ENCODE assay signal across 21 mouse cellular contexts in the genomic region with DNA sequence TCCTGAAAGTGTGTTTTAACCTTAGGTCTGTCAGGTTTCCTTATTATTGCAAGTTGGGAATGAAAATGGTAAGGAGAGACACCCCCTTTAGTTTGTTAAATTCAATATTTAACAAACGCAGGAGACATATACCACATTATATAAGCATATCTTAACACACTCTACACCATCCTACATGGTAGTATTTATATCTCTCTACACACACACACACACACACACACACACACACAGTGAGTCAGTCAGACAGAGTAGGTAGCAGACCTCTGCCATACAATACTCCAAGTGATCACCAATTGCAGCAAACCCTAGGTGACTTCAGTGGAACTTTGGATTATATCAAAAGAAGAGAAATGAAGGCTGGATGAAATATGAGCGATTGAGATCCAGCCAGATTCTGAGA.
DNase-seq lines count a peak whose midpoint lies in the region; ATAC-seq lines count a peak whose summit lies in the region.
"Had no signal": no experiment of that assay in that cellular context is flagged by ENCODE, and none has a peak within 500 bp of the region (broad histone marks: within the 10 kb centered on the region; RNA-seq: fewer than 3 reads in every experiment).

No protein-coding gene starts in this region.

- intact Hi-C loops in left cerebral cortex, postnatal 10 days (cut with DNase I): no loop called here

- DNase-seq in frontal cortex, postnatal 25 days (ENCODE audit: low spot score in 2 of 2): no peak
- DNase-seq in left cerebral cortex, adult 18-20 months (ENCODE audit: low spot score in 2 of 2): peak; percentile 12 to 28
- no peak for DNase-seq in left cerebral cortex, postnatal 10 days (ENCODE audit: extremely low spot score in 1 of 2, low spot score in 2 of 2)
- DNase-seq in brain, adult 2 months (ENCODE audit: low read depth, low spot score): peak; percentile 27
- DNase-seq: adrenal gland, adult 8-10 months; adrenal gland, postnatal 14 days; adrenal gland, postnatal 36 days; B cell, adult 2 months; cerebellum, adult 11 months; cerebellum, adult 18-20 months; cerebellum, adult 8-10 months; cerebellum, adult 9-11 months; cerebellum, postnatal 14 days; cerebellum, postnatal 36 days; embryo, embryonic 11 days had no signal

- peak; percentile 81 for ATAC-seq in frontal cortex, adult (ENCODE audit: low TSS enrichment)
- ATAC-seq: activated CD4-positive, CD25-positive, alpha-beta regulatory T cell, adult 4 months; CD4-positive, CD25-positive, alpha-beta regulatory T cell, adult 4 months; forebrain, embryonic 14.5 days; forebrain, embryonic 16.5 days; Patski had no signal

Comparison
In these comparisons a context has a peak if more than half of its experiments do, and no peak if none do; other contexts are left out.
1. DNase-seq: peak in left cerebral cortex, adult 18-20 months (2 of 2) and brain, adult 2 months (single experiment); none in frontal cortex, postnatal 25 days (0 of 2) and left cerebral cortex, postnatal 10 days (0 of 2).